Mouse (Mus musculus): ENCODE measurements around the gene Cerkl. TPM values are rescaled to one million over a fixed set of nuclear protein-coding genes. Genes with fewer than 3 reads are reported as not detected.

Gene Cerkl
- polyA plus RNA-seq, 1 experiment: 1.8 TPM

DNA sequence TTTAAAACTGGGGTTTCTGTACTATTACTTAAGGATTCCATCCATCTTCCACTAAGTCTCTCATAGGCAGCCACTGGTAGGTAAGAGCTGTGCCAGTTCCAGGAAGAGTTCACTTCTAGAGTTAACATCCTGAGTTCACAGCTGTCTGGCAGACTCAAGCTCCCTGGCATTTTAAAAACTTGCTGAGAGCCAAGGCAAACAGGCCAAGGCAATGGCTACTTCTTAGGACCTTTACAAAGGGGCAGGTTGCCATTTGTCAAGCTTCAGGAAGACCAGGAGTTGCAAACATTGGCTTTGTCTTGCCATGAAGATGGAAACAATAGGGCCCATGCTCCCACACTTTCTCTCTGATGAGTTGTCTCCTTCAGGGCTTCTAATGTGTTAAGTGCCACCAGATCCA is 26.5 kb downstream of the Cerkl start:
- Histone ChIP-seq H3K4me3 (ENCODE audit: low read depth, low read length) (no peak overlapping the region), H3K9ac (ENCODE audit: low read depth, poor library complexity, severe bottlenecking) (no peak overlapping the region), H3K36me3 (ENCODE audit: control insufficient read depth, insufficient read depth, low read length, poor library complexity, severe bottlenecking) (no peaks in the 10 kb centered on the region), H3K27ac (ENCODE audit: insufficient read depth, low read length) (no peak overlapping the region), H3K4me1 (ENCODE audit: control insufficient read depth, insufficient read depth, low read length) (no peaks in the 10 kb centered on the region), H3K9me3 (replicated peaks; ENCODE audit: control insufficient read depth, insufficient read depth, low read length, poor library complexity, severe bottlenecking) (0 out of 2 replicates have a peak, but pooled peaks cover 4% of the 10 kb centered on the region), H3K27me3 (ENCODE audit: control insufficient read depth, insufficient read depth, low read length, poor library complexity, severe bottlenecking) (no peaks in the 10 kb centered on the region)
- TF ChIP-seq CTCF (IDR thresholded peaks at IDR 0.05; ENCODE audit: low read depth, low read length): no peak
- TF ChIP-seq EP300 (IDR thresholded peaks at IDR 0.05; ENCODE audit: insufficient read depth, low read depth, low read length): no peak
- TF ChIP-seq POLR2A (IDR thresholded peaks at IDR 0.05; ENCODE audit: insufficient read depth, low read length): no peak

GRCm38 (mm10) chr2:79429650-79430049 is 26.9 kb downstream of the Cerkl start:
- H3K36me3 ChIP-seq (ENCODE audit: control insufficient read depth, insufficient read depth, low read length, poor library complexity, severe bottlenecking): no peaks in the 10 kb centered on the region
- no peak overlapping the region for H3K9ac ChIP-seq (ENCODE audit: low read depth, poor library complexity, severe bottlenecking)
- H3K27ac ChIP-seq (ENCODE audit: insufficient read depth, low read length): no peak overlapping the region
- no peak for TF ChIP-seq CTCF (IDR thresholded peaks at IDR 0.05; ENCODE audit: low read depth, low read length)
- peak; percentile 65; the same call in 1 of the 2 replicates for TF ChIP-seq EP300 (IDR thresholded peaks at IDR 0.05; ENCODE audit: insufficient read depth, low read depth, low read length)
- TF ChIP-seq POLR2A (IDR thresholded peaks at IDR 0.05; ENCODE audit: insufficient read depth, low read length): no peak
- H3K27me3 ChIP-seq (ENCODE audit: control insufficient read depth, insufficient read depth, low read length, poor library complexity, severe bottlenecking): no peaks in the 10 kb centered on the region
- no peaks in the 10 kb centered on the region for H3K4me1 ChIP-seq (ENCODE audit: control insufficient read depth, insufficient read depth, low read length)
- 0 out of 2 replicates have a peak, but pooled peaks cover 4% of the 10 kb centered on the region for H3K9me3 ChIP-seq (replicated peaks; ENCODE audit: control insufficient read depth, insufficient read depth, low read length, poor library complexity, severe bottlenecking)
- H3K4me3 ChIP-seq (ENCODE audit: low read depth, low read length): no peak overlapping the region

GRCm38 (mm10) chr2:79429108-79429507 is 27.5 kb downstream of the Cerkl start:
- Histone ChIP-seq H3K36me3 (ENCODE audit: control insufficient read depth, insufficient read depth, low read length, poor library complexity, severe bottlenecking) (no peaks in the 10 kb centered on the region), H3K27ac (ENCODE audit: insufficient read depth, low read length) (no peak overlapping the region), H3K27me3 (ENCODE audit: control insufficient read depth, insufficient read depth, low read length, poor library complexity, severe bottlenecking) (no peaks in the 10 kb centered on the region), H3K4me3 (ENCODE audit: low read depth, low read length) (peak overlapping the region; percentile 55; the same call in 1 of the 2 replicates), H3K9me3 (replicated peaks; ENCODE audit: control insufficient read depth, insufficient read depth, low read length, poor library complexity, severe bottlenecking) (0 out of 2 replicates have a peak, but pooled peaks cover 4% of the 10 kb centered on the region), H3K9ac (ENCODE audit: low read depth, poor library complexity, severe bottlenecking) (0 out of 2 replicates have a peak overlapping the region, but pooled peaks have one; percentile 29), H3K4me1 (ENCODE audit: control insufficient read depth, insufficient read depth, low read length) (no peaks in the 10 kb centered on the region)
- TF ChIP-seq CTCF (IDR thresholded peaks at IDR 0.05; ENCODE audit: low read depth, low read length) (no peak), POLR2A (IDR thresholded peaks at IDR 0.05; ENCODE audit: insufficient read depth, low read length) (no peak), EP300 (IDR thresholded peaks at IDR 0.05; ENCODE audit: insufficient read depth, low read depth, low read length) (no peak)

DNA sequence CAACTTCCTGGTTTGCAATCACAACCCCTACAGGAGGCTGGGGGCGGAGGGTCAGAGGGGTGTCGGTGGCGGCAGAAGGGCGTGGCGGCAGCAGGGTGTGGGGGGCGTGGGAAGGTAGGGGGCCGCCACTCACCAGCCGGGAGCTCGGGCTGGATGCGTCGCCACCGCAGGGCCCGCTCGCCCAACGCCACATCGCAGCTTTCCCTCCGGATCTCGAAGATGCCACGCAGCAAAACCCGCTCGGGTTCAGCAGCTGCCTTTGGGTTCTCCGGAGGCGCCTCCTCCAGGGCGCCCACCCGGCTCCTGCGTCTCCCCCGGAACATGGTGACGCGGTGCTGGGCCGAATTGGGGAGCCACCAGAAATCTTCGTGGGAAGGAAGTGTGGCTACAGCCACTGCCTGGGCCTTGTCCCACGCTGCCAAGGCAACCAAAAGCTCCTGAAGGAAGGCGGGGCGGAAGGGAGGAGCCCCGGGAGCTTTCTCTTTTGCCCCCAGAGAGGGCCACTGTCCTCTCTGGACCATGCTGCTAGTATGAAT is 27.9 kb downstream of the Cerkl start:
- Histone ChIP-seq H3K27ac (ENCODE audit: insufficient read depth, low read length) (no peak overlapping the region), H3K27me3 (ENCODE audit: control insufficient read depth, insufficient read depth, low read length, poor library complexity, severe bottlenecking) (no peaks in the 10 kb centered on the region), H3K9ac (ENCODE audit: low read depth, poor library complexity, severe bottlenecking) (peak overlapping the region; percentile 29; the same call in 1 of the 2 replicates), H3K36me3 (ENCODE audit: control insufficient read depth, insufficient read depth, low read length, poor library complexity, severe bottlenecking) (no peaks in the 10 kb centered on the region), H3K4me1 (ENCODE audit: control insufficient read depth, insufficient read depth, low read length) (no peaks in the 10 kb centered on the region), H3K4me3 (ENCODE audit: low read depth, low read length) (peak overlapping the region; percentile 55), H3K9me3 (replicated peaks; ENCODE audit: control insufficient read depth, insufficient read depth, low read length, poor library complexity, severe bottlenecking) (0 out of 2 replicates have a peak, but pooled peaks cover 4% of the 10 kb centered on the region)
- no peak for TF ChIP-seq CTCF (IDR thresholded peaks at IDR 0.05; ENCODE audit: low read depth, low read length)
- TF ChIP-seq POLR2A (IDR thresholded peaks at IDR 0.05; ENCODE audit: insufficient read depth, low read length): no peak
- TF ChIP-seq EP300 (IDR thresholded peaks at IDR 0.05; ENCODE audit: insufficient read depth, low read depth, low read length): no peak

GRCm38 (mm10) chr2:79428022-79428421 is 28.6 kb downstream of the Cerkl start:
- Histone ChIP-seq H3K4me3 (ENCODE audit: low read depth, low read length) (no peak overlapping the region), H3K27ac (ENCODE audit: insufficient read depth, low read length) (no peak overlapping the region), H3K36me3 (ENCODE audit: control insufficient read depth, insufficient read depth, low read length, poor library complexity, severe bottlenecking) (no peaks in the 10 kb centered on the region), H3K4me1 (ENCODE audit: control insufficient read depth, insufficient read depth, low read length) (no peaks in the 10 kb centered on the region), H3K9ac (ENCODE audit: low read depth, poor library complexity, severe bottlenecking) (no peak overlapping the region), H3K27me3 (ENCODE audit: control insufficient read depth, insufficient read depth, low read length, poor library complexity, severe bottlenecking) (no peaks in the 10 kb centered on the region), H3K9me3 (replicated peaks; ENCODE audit: control insufficient read depth, insufficient read depth, low read length, poor library complexity, severe bottlenecking) (0 out of 2 replicates have a peak, but pooled peaks cover 4% of the 10 kb centered on the region)
- TF ChIP-seq POLR2A (IDR thresholded peaks at IDR 0.05; ENCODE audit: insufficient read depth, low read length): no peak
- TF ChIP-seq EP300 (IDR thresholded peaks at IDR 0.05; ENCODE audit: insufficient read depth, low read depth, low read length): no peak
- TF ChIP-seq CTCF (IDR thresholded peaks at IDR 0.05; ENCODE audit: low read depth, low read length): no peak

DNA sequence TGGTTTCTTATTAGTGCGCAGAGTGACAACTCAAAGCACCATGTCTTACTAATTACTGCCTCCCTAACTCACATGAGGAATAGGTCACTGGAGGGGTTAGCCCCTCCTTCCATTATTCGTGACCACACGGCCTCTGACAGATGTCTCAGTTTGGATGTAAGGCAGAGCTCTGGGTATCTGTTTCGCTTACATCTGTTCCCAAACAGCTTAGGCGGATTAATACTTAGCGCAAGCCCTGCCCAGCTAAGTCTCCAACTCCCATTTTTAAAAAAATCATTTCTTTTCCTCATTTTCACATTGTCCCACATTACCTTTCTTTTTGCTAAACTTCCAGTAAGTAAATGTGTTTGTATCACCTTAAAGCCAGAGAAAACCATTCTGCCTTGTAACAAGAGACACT is 34.9 kb downstream of the Cerkl start:
- Histone ChIP-seq H3K9me3 (replicated peaks; ENCODE audit: control insufficient read depth, insufficient read depth, low read length, poor library complexity, severe bottlenecking) (no peaks in the 10 kb centered on the region), H3K27ac (ENCODE audit: insufficient read depth, low read length) (no peak overlapping the region), H3K36me3 (ENCODE audit: control insufficient read depth, insufficient read depth, low read length, poor library complexity, severe bottlenecking) (no peaks in the 10 kb centered on the region), H3K27me3 (ENCODE audit: control insufficient read depth, insufficient read depth, low read length, poor library complexity, severe bottlenecking) (no peaks in the 10 kb centered on the region), H3K9ac (ENCODE audit: low read depth, poor library complexity, severe bottlenecking) (no peak overlapping the region), H3K4me3 (ENCODE audit: low read depth, low read length) (no peak overlapping the region), H3K4me1 (ENCODE audit: control insufficient read depth, insufficient read depth, low read length) (no peaks in the 10 kb centered on the region)
- TF ChIP-seq CTCF (IDR thresholded peaks at IDR 0.05; ENCODE audit: low read depth, low read length): no peak
- TF ChIP-seq POLR2A (IDR thresholded peaks at IDR 0.05; ENCODE audit: insufficient read depth, low read length): no peak
- TF ChIP-seq EP300 (IDR thresholded peaks at IDR 0.05; ENCODE audit: insufficient read depth, low read depth, low read length): no peak

Data from ES-Bruce4 (cell line).